Mouse (Mus musculus) limb, embryonic 11.5 days (tissue): ENCODE results near the gene Sapcd1. TPM values are rescaled to one million over a fixed set of nuclear protein-coding genes. Genes with fewer than 3 reads are reported as not detected.
A peak's percentile ranks its signal among the peaks of the same experiment; 100 is the strongest.

Experiments
- ATAC-seq: fragments of 200-750 bp; cut with Nextera tagmentation; 2 replicates; pipeline ENCODE4 v1.8.0; 2017; ENCODE audit warnings: low read depth; ENCODE audit not compliant: insufficient number of reproducible peaks, low FRiP score, low TSS enrichment
- DNase-seq: peaks from one replicate; pipeline ENCODE4 v3.0.0-alpha.2; 2015; ENCODE audit warnings: low spot score
- H3K27ac ChIP-seq: fragments of 300-500 bp; sonication (generic); replicated peaks from 2 replicates; pipeline ENCODE4 v1.5.1; 2014; ENCODE audit warnings: low read depth, mild to moderate bottlenecking, low read length
- H3K27me3 ChIP-seq: fragments of 300-500 bp; sonication (generic); 2 replicates; pipeline ENCODE4 v1.6.1; 2014; ENCODE audit warnings: mild to moderate bottlenecking, low read length, mixed read lengths; ENCODE audit not compliant: control insufficient read depth, insufficient read depth
- H3K36me3 ChIP-seq: fragments of 300-500 bp; sonication (generic); 2 replicates; pipeline ENCODE4 v1.6.1; 2014; ENCODE audit warnings: mild to moderate bottlenecking, low read length, moderate library complexity, mixed read lengths; ENCODE audit not compliant: control insufficient read depth, insufficient read depth
- H3K4me1 ChIP-seq: fragments of 300-500 bp; sonication (generic); 2 replicates; pipeline ENCODE4 v1.6.1; 2014; ENCODE audit warnings: low read length, mixed read lengths; ENCODE audit not compliant: control insufficient read depth, insufficient read depth
- H3K4me2 ChIP-seq: fragments of 300-500 bp; sonication (generic); 2 replicates; pipeline ENCODE4 v1.6.1; 2014; ENCODE audit warnings: low read depth, mild to moderate bottlenecking, moderate library complexity; ENCODE audit not compliant: severe bottlenecking
- H3K4me3 ChIP-seq: fragments of 300-500 bp; sonication (generic); 2 replicates; pipeline ENCODE4 v1.5.1; 2014; ENCODE audit warnings: low read depth, low read length
- H3K9ac ChIP-seq: fragments of 300-500 bp; sonication (generic); 2 replicates; pipeline ENCODE4 v1.6.1; 2014; ENCODE audit warnings: mild to moderate bottlenecking, low read length
- H3K9me3 ChIP-seq: fragments of 300-500 bp; sonication (generic); 2 replicates; pipeline ENCODE4 v1.6.1; 2016; ENCODE audit warnings: low read length; ENCODE audit not compliant: control insufficient read depth
- WGBS: fragments of 180-500 bp; shearing (Covaris S2); extraction: QIAGEN DNeasy Blood & Tissue Kit; methylation state at CpG from one replicate; pipeline ENCODE4 v1.1.7; 2014; 5-methylcytosine and 5-hydroxymethylcytosine counted together
- polyA plus RNA-seq: library from polyadenylated mRNA; unstranded; fragments of >200 nt; fragmentation: Nextera tagmentation; extraction: Ambion mirVana; gene quantifications from 2 replicates; pipeline ENCODE4 v1.2.1, GENCODE M21; 2014

Gene Sapcd1
- polyA plus RNA-seq: 1.4 TPM in 2 replicates

DNA sequence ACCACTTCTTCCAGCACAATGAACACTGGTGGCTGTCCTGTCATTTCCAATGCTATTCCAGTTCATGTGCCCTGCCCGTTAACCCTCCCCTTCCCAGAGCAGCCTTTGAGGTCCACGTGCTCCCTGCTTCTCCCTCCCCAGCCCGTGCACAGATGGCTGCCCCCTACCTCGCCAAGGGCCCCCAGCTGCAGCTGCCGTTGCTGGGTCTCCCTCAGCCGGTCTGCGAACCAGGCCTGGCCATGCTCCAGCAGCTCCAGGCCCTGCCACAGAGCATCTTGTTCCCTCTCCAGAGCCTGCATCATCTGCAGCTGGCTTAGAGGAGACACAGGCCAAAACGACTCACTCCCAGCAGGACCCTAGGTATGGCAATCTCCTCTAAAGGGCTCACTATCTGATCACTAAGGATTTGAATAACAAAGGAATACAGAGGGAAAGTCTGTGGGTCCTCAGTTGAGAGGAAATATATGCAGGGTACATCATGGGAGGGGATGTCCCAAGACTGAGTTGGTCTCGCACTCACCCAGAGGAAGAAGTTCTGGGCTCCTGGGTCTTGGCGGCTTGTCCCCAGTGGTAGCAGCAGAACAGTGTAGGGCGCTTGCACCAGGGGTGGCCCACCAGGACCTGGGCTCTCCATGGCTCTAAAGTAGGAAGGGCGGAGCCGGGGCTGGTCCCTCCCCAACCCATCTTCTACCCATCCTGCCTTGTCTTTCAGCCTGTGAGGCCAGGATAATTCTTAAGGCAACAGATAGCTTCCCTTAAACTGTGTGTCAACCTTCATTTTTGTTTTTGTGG is at the start of gene Sapcd1:
Gene Sapcd1 (minus strand): TSS at position 740 of the 792 bp plus-strand sequence.
- peaks cover 8% of the 10 kb centered on the region for H3K4me1 ChIP-seq
- H3K4me3 ChIP-seq: no peak within 1 kb of the TSS
- H3K27ac ChIP-seq: no peak within 1 kb of the TSS
- H3K27me3 ChIP-seq: no peaks in the 10 kb centered on the region
- H3K36me3 ChIP-seq: no peaks in the 10 kb centered on the region
- ATAC-seq (peak; percentile 42; the same call in 1 of the 2 replicates), DNase-seq (peak; percentile 43)
- 37% methylated on average over 13 of the region's 13 CpGs for WGBS
- no peak within 1 kb of the TSS for H3K4me2 ChIP-seq
- no peaks in the 10 kb centered on the region for H3K9me3 ChIP-seq
- H3K9ac ChIP-seq: peak within 1 kb of the TSS; percentile 45; the same call in 1 of the 2 replicates

DNA sequence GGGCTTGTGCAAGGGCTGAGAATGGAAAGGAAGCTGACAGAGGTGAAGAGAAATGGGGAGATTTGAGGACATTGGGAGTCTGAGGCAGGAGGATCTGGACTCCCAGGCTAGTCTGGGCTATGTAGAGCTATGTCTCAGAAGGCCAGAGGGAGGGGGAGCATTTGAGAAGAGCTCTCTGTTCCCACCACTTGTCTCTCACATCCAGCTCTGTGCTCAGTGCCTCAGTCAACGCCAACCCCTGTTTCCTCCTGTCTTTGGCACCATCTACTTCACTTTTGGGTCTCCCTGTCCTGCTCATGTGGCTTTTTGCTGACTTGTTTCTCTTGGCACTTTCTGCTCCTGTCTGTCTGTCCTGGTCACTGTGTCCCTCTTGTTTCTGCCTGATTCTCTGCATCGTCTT is 49.5 kb upstream of the Sapcd1 start:
- H3K27me3 ChIP-seq: no peaks in the 10 kb centered on the region
- peaks cover 12% of the 10 kb centered on the region for H3K4me1 ChIP-seq
- WGBS: 40% methylated on average over 2 of the region's 2 CpGs
- no peak overlapping the region for H3K27ac ChIP-seq
- ATAC-seq (no peak), DNase-seq (no peak)
- H3K9me3 ChIP-seq: no peaks in the 10 kb centered on the region
- no peak overlapping the region for H3K4me3 ChIP-seq
- no peak overlapping the region; the same call in 1 of the 2 replicates for H3K9ac ChIP-seq
- H3K36me3 ChIP-seq: no peaks in the 10 kb centered on the region
- H3K4me2 ChIP-seq: peak overlapping the region; percentile 42

DNA sequence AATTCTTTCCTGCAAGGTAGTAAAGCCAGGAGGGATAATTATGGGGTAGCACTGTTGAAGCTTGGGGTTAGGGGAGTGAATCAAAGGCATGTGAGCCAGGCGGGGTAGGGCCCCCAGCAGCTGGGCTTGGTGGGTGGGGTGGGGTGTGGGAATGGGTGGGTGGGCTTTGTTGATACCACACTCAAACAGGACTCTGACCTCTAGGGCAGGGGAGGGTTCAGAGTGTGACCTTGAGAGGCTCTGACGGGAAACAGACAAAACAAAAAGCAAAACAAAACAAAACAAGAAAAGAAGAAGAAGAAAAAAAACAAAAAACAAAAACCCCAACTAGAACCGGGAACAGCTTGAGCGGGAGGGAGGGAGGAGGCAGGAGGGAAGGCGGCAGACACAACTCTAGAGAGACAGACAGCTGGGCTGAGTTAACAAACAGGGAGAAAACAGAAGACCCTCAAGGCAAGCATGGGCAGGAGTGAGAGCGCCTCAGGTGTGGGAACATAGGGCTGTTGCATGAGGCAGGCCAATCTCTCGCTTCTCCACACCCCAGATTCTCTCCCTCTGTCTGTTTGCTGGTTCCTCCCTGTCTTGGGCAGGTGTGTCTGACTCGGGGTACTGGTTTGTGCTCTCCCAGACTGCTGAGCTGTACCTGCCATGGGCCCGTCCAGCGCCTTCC is 48.8 kb upstream of the Sapcd1 start, which contains the start of gene Ly6g6e:
Gene Ly6g6e (plus strand): TSS at position 396 of the 670 bp plus-strand sequence.
- H3K4me2 ChIP-seq: peak within 1 kb of the TSS; percentile 42
- peak within 1 kb of the TSS; percentile 50 for H3K9ac ChIP-seq
- ATAC-seq: no peak
- peak within 1 kb of the TSS; percentile 12; the same call in 1 of the 2 replicates for H3K4me3 ChIP-seq
- 19% methylated on average over 10 of the region's 10 CpGs for WGBS
- H3K27ac ChIP-seq: no peak within 1 kb of the TSS; the same call in 1 of the 2 replicates
- no peaks in the 10 kb centered on the region for H3K27me3 ChIP-seq
- no peaks in the 10 kb centered on the region for H3K9me3 ChIP-seq
- no peaks in the 10 kb centered on the region for H3K36me3 ChIP-seq
- peaks cover 12% of the 10 kb centered on the region for H3K4me1 ChIP-seq
- DNase-seq: no peak

DNA sequence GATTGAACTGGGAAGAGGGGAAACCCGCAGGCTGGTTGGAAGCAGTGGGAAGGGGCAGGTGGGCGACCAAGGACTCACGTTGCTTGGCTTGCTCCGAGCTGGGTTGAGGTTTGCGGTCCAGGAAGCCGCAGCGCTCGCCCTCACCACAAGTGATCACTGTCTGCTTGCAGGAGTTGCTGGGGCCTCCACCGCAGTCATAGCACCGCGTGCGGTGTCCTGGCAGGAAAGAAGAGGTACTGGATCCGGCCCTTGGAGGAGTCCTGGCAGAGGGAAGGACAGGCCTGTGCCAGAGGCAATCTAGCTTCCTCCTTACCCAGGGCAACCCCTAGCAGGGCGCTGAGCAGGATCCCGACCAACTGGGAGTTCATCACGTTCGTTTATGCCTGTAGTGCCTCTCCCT is 46.3 kb upstream of the Sapcd1 start:
- ATAC-seq (no peak), DNase-seq (no peak)
- Histone ChIP-seq H3K27ac (no peak overlapping the region), H3K4me3 (no peak overlapping the region), H3K4me2 (no peak overlapping the region), H3K9ac (no peak overlapping the region; the same call in 1 of the 2 replicates), H3K27me3 (no peaks in the 10 kb centered on the region), H3K9me3 (no peaks in the 10 kb centered on the region), H3K4me1 (peaks cover 12% of the 10 kb centered on the region), H3K36me3 (no peaks in the 10 kb centered on the region)
- WGBS: 38% methylated on average over 17 of the region's 17 CpGs

DNA sequence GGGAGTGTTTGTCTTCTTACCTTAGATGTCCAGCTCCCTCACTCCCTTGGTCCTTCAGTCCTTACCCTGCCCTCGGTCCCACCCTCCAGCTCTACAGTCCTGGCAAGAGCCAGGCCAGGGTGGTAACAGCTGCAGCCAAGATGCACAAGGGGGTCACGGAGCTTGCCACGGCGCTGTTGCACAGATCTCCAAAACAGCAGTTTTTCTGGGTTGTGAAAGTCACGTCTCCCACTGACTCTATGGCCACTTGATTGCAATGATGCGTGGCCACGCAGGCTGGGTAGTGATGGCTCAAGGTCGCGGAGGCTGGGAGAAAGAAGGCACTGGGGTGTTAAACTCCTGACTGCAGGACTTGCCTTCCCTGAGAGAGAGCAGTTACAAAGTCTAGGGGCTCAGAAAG is 43.6 kb upstream of the Sapcd1 start:
- H3K4me2 ChIP-seq: no peak overlapping the region
- no peak overlapping the region for H3K27ac ChIP-seq
- 0 out of 2 replicates have a peak, but pooled peaks cover 2% of the 10 kb centered on the region for H3K4me1 ChIP-seq
- no peak overlapping the region for H3K4me3 ChIP-seq
- peaks cover 12% of the 10 kb centered on the region for H3K27me3 ChIP-seq
- no peak overlapping the region; the same call in 1 of the 2 replicates for H3K9ac ChIP-seq
- H3K9me3 ChIP-seq: no peaks in the 10 kb centered on the region
- WGBS: 82% methylated on average over 9 of the region's 9 CpGs
- ATAC-seq (no peak), DNase-seq (no peak)
- H3K36me3 ChIP-seq: no peaks in the 10 kb centered on the region

DNA sequence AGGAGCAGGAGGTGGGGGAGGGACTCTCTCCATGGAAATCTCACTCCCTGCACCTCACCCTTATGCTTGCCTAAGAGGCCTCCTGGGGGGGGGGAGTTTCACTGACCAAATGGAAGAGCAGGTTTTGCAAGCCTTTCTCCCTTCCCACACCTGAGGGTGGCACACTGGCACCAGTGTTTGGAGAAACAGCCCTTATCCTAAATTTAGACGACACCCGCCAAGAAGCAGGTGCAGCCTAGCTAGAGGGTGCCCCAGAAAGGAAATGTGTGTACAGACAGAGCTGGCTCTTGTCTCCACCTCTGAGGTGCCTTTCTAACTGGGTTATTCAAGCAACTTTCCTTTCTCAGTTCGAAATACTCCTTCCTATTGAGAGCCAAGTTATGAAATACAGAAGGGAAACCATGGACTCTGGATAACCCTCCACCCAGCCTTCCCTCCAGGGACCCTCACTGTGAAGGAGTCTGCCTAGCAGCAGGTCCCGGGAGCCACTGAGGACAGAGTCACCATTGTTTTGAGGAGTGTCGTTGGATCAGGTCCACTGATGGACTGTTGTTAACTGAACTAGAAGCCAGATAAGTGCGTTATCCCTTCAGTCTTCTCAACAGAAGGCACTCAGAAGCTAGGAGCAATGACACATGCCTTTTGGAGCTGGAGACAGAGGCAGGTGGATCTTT is 42.9 kb upstream of the Sapcd1 start:
- Histone ChIP-seq H3K9ac (no peak overlapping the region), H3K4me3 (no peak overlapping the region), H3K36me3 (no peaks in the 10 kb centered on the region), H3K27ac (no peak overlapping the region), H3K9me3 (no peaks in the 10 kb centered on the region), H3K4me1 (0 out of 2 replicates have a peak, but pooled peaks cover 2% of the 10 kb centered on the region), H3K27me3 (peaks cover 19% of the 10 kb centered on the region), H3K4me2 (no peak overlapping the region)
- ATAC-seq: no peak
- no peak for DNase-seq
- 66% methylated on average over 6 of the region's 6 CpGs for WGBS

DNA sequence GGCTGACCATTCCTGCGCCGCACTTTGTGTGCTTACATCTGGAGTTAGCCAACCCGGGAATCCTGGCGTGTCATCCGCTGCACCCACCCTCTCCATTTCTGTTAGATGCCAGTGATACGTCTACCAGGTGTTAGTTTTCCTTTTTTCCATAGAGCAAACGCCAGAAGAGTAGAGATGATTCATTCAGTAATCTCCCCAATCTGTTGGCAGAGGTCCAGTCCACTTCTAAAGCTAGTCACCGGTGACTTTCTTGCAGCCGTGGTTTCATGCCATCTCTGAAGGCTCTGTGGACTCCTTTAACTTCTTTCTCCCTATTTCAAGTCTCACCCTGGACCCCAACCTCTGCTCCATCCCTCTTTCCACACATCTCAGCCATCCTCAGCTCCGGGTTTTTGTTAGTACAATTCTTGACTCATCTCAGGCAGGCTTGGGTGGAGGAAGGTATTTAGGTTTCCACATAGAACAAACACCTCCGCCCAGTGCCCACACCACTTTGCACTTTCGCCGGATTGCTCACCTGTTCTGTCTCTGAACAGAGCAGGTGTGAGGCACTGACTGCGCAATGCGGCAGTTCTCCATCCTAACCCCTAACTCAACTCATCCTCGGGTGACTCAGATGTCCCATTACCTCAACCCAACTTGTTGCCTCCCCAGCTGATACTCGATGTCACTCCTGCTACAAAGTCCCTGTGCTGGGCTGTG is 40.5 kb upstream of the Sapcd1 start:
- DNase-seq (no peak), ATAC-seq (no peak)
- H3K36me3 ChIP-seq: no peaks in the 10 kb centered on the region
- peaks cover 13% of the 10 kb centered on the region; the same call in 1 of the 2 replicates for H3K4me1 ChIP-seq
- H3K9me3 ChIP-seq: no peaks in the 10 kb centered on the region
- no peak overlapping the region for H3K27ac ChIP-seq
- H3K4me3 ChIP-seq: no peak overlapping the region
- H3K4me2 ChIP-seq: no peak overlapping the region
- H3K27me3 ChIP-seq: peaks cover 27% of the 10 kb centered on the region
- WGBS: 82% methylated on average over 17 of the region's 17 CpGs
- H3K9ac ChIP-seq: no peak overlapping the region
